Mouse (Mus musculus): ENCODE results near the gene Zbtb11. TPM values are rescaled to one million over a fixed set of nuclear protein-coding genes. Genes with fewer than 3 reads are reported as not detected.

Gene Zbtb11
- total RNA-seq, 1 experiment: 24.3 TPM

DNA sequence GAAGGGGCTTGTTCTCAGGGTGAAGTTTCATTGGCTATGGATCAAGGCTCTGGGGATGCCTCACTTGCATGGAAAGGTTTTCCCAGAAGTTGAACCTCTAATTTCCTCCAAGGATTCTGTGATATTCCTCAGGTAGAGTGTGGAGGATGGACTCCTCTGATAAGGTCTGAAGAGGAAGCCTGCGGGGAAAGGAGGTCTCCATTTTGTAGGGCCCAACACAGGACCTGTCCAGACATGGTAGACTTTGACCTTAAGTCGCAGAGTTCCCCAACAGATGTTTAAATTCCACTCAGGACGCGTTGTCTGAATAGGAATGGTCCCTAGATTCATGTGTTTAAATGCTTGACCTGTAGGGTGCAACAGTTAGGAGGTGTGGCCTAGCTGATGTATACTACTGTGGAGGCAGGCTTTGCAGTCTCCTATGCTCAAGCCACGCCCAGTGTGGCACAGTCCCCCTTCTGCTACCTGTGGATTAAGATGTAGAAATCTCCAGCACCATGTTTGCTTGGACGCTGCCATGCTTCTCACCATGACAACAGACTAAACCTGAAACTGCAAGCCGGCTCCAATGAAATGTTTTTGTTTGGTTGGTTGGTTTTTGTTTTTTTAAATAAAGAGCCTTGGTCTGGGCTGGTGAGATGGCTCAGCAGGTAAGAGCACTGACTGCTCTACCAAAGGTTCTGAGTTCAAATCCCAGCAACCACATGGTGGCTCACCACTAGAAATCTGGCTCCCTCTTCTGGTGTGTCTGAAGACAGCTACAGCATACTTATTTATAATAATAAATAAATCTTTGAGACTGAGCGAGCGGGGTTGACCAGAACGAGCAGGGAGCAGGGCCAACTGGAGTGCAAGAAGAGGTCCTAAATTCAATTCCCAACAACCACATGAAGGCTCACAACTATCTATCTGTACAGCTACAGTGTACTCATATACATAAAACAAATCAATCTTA, 39.4 kb downstream of the Zbtb11 start:
- Histone ChIP-seq H3K9me3 (ENCODE audit: control insufficient read depth, insufficient read depth, low read depth, low read length) (no peaks in the 10 kb centered on the region), H3K4me1 (ENCODE audit: control insufficient read depth in 2 of 2, insufficient read depth in 2 of 2, low read length in 2 of 2, poor library complexity in 1 of 2) (no peaks in the 10 kb centered on the region; a peak in 1 of 4 replicates), H3K36me3 (ENCODE audit: control insufficient read depth, insufficient read depth, low read length, poor library complexity, severe bottlenecking) (peaks cover 6% of the 10 kb centered on the region), H3K9ac (ENCODE audit: insufficient read depth, low read depth, low read length, poor library complexity, severe bottlenecking) (no peak overlapping the region), H3K4me3 (ENCODE audit: insufficient read depth in 1 of 2, low read depth in 1 of 2, low read length in 2 of 2, poor library complexity in 1 of 2, severe bottlenecking in 1 of 2) (no peak overlapping the region), H3K27ac (ENCODE audit: insufficient read depth, low read depth, low read length, poor library complexity, severe bottlenecking) (no peak overlapping the region)
- in situ Hi-C loops (cut with MboI; ENCODE audit: low sequenced_read_pairs in 2 of 2, unreplicated experiment in 2 of 2): no loop called here
- DNase-seq (ENCODE audit: low read depth, low spot score): no peak
- TF ChIP-seq MAFK (IDR thresholded peaks at IDR 0.05; ENCODE audit: insufficient read depth, low read depth, low read length) (no peak), ZNF384 (IDR thresholded peaks at IDR 0.05; ENCODE audit: low read depth, low read length) (no peak), CHD2 (IDR thresholded peaks at IDR 0.05; ENCODE audit: low read depth, low read length) (no peak), HCFC1 (IDR thresholded peaks at IDR 0.05; ENCODE audit: borderline replicate concordance, insufficient read depth, low read length) (no peak), ZC3H11A (IDR thresholded peaks at IDR 0.05; ENCODE audit: borderline replicate concordance, low read depth, low read length) (no peak)

DNA sequence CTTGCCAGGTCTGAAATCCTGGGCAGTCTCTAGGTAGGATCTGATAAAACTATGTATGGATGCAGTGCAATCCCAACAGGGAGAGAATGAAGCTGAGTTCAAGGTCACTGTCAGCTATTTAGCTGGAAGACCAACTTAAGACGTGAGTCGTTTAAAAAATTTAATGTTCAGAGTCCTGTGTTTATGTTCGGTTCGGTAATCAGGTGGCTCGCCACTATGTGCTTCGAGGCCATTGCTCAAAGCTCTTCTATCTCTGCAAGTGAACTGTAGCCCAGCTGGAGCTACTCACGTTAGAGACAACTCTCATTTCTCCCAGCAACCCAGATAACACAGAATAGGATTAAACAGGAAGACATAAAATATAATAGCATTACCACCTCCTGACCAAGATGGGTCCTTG, 40.4 kb downstream of the Zbtb11 start:
- DNase-seq (ENCODE audit: low read depth, low spot score): no peak
- Histone ChIP-seq H3K36me3 (ENCODE audit: control insufficient read depth, insufficient read depth, low read length, poor library complexity, severe bottlenecking) (peaks cover 10% of the 10 kb centered on the region), H3K9me3 (ENCODE audit: control insufficient read depth, insufficient read depth, low read depth, low read length) (no peaks in the 10 kb centered on the region), H3K9ac (ENCODE audit: insufficient read depth, low read depth, low read length, poor library complexity, severe bottlenecking) (no peak overlapping the region), H3K4me1 (ENCODE audit: control insufficient read depth in 2 of 2, insufficient read depth in 2 of 2, low read length in 2 of 2, poor library complexity in 1 of 2) (no peaks in the 10 kb centered on the region; a peak in 1 of 4 replicates), H3K4me3 (ENCODE audit: insufficient read depth in 1 of 2, low read depth in 1 of 2, low read length in 2 of 2, poor library complexity in 1 of 2, severe bottlenecking in 1 of 2) (no peak overlapping the region), H3K27ac (ENCODE audit: insufficient read depth, low read depth, low read length, poor library complexity, severe bottlenecking) (no peak overlapping the region)
- in situ Hi-C loops (cut with MboI; ENCODE audit: low sequenced_read_pairs in 2 of 2, unreplicated experiment in 2 of 2): no loop called here
- TF ChIP-seq ZC3H11A (IDR thresholded peaks at IDR 0.05; ENCODE audit: borderline replicate concordance, low read depth, low read length) (no peak), CHD2 (IDR thresholded peaks at IDR 0.05; ENCODE audit: low read depth, low read length) (no peak), ZNF384 (IDR thresholded peaks at IDR 0.05; ENCODE audit: low read depth, low read length) (no peak), MAFK (IDR thresholded peaks at IDR 0.05; ENCODE audit: insufficient read depth, low read depth, low read length) (no peak), HCFC1 (IDR thresholded peaks at IDR 0.05; ENCODE audit: borderline replicate concordance, insufficient read depth, low read length) (no peak)

DNA sequence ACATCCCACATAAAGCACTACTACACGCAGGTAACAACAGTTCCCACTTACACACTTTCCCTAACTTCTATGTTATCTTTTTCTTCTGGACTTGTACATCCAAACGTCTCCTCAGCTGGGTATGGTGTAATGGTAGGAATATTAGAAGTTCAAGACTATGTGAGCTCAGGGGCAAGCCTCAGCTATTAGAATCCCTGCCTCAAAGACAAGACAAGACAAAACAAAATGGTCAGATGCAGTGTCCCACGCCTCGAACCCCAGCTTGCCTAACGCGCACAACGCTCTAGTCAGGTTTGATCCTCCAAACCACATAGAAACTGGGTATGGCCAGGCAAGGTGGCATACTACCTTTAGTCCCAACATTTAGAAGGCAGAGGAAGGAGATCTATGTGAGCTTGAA, 46.0 kb downstream of the Zbtb11 start:
- Histone ChIP-seq H3K27ac (ENCODE audit: insufficient read depth, low read depth, low read length, poor library complexity, severe bottlenecking) (no peak overlapping the region), H3K36me3 (ENCODE audit: control insufficient read depth, insufficient read depth, low read length, poor library complexity, severe bottlenecking) (peaks cover 22% of the 10 kb centered on the region), H3K9ac (ENCODE audit: insufficient read depth, low read depth, low read length, poor library complexity, severe bottlenecking) (no peak overlapping the region), H3K9me3 (ENCODE audit: control insufficient read depth, insufficient read depth, low read depth, low read length) (no peaks in the 10 kb centered on the region), H3K4me3 (ENCODE audit: insufficient read depth in 1 of 2, low read depth in 1 of 2, low read length in 2 of 2, poor library complexity in 1 of 2, severe bottlenecking in 1 of 2) (no peak overlapping the region), H3K4me1 (ENCODE audit: control insufficient read depth in 2 of 2, insufficient read depth in 2 of 2, low read length in 2 of 2, poor library complexity in 1 of 2) (no peaks in the 10 kb centered on the region)
- in situ Hi-C loops (cut with MboI; ENCODE audit: low sequenced_read_pairs in 2 of 2, unreplicated experiment in 2 of 2): no loop called here
- TF ChIP-seq CHD2 (IDR thresholded peaks at IDR 0.05; ENCODE audit: low read depth, low read length) (no peak), HCFC1 (IDR thresholded peaks at IDR 0.05; ENCODE audit: borderline replicate concordance, insufficient read depth, low read length) (no peak), MAFK (IDR thresholded peaks at IDR 0.05; ENCODE audit: insufficient read depth, low read depth, low read length) (no peak), ZC3H11A (IDR thresholded peaks at IDR 0.05; ENCODE audit: borderline replicate concordance, low read depth, low read length) (no peak), ZNF384 (IDR thresholded peaks at IDR 0.05; ENCODE audit: low read depth, low read length) (no peak)
- no peak for DNase-seq (ENCODE audit: low read depth, low spot score)

DNA sequence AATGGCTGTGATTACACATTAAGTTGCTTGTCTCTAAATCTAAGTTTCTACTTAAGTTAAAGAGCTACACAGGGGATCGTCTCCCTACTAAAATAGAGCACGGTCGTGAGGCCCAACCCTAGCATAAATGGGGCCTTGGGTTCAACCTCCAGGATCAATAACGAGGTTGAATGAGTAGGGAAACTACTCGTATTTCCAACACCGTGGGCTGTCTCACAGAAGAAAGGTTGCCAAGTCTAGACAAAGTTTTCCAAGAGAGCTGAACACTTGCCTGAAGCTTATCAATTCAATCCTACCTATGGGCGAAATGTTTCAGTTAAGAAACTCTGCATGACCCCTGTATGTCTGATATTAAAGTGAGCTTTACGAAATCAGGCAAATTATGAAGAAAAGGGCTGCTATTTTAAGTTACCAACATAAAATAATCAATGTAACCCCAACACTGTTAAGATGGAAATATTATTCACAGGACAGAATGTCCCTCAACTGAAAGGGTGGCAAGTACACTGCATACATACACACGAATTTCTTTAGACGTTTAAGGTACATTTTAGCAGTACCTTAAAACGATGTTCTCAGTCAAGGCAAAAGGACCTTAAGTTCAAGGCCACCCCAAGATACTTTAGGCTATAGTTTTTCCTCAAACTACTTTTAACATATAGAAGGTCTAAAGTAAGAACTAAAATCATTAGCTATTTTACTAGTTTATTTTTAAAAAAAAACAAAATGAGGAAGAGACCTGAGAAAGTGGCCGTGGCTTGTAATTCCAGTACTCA, 54.4 kb downstream of the Zbtb11 start:
- TF ChIP-seq CHD2 (IDR thresholded peaks at IDR 0.05; ENCODE audit: low read depth, low read length) (no peak), HCFC1 (IDR thresholded peaks at IDR 0.05; ENCODE audit: borderline replicate concordance, insufficient read depth, low read length) (no peak), ZNF384 (IDR thresholded peaks at IDR 0.05; ENCODE audit: low read depth, low read length) (no peak), ZC3H11A (IDR thresholded peaks at IDR 0.05; ENCODE audit: borderline replicate concordance, low read depth, low read length) (no peak)
- Histone ChIP-seq H3K27ac (ENCODE audit: insufficient read depth, low read depth, low read length, poor library complexity, severe bottlenecking) (no peak overlapping the region), H3K36me3 (ENCODE audit: control insufficient read depth, insufficient read depth, low read length, poor library complexity, severe bottlenecking) (peaks cover 10% of the 10 kb centered on the region), H3K9ac (ENCODE audit: insufficient read depth, low read depth, low read length, poor library complexity, severe bottlenecking) (peak overlapping the region; percentile 97; the same call in 1 of the 2 replicates), H3K9me3 (ENCODE audit: control insufficient read depth, insufficient read depth, low read depth, low read length) (no peaks in the 10 kb centered on the region), H3K4me3 (ENCODE audit: insufficient read depth in 1 of 2, low read depth in 1 of 2, low read length in 2 of 2, poor library complexity in 1 of 2, severe bottlenecking in 1 of 2) (peak overlapping the region; percentile 92 to 95), H3K4me1 (ENCODE audit: control insufficient read depth in 2 of 2, insufficient read depth in 2 of 2, low read length in 2 of 2, poor library complexity in 1 of 2) (peaks cover 0 to 5% of the 10 kb centered on the region in 2 experiments; a peak in 1 of 4 replicates)
- no peak for DNase-seq (ENCODE audit: low read depth, low spot score)
- in situ Hi-C loops (cut with MboI; ENCODE audit: low sequenced_read_pairs in 2 of 2, unreplicated experiment in 2 of 2): no loop called here

Data from ES-E14 (cell line).